8 mouse cellular contexts compared by ENCODE assay signal in genomic region chr5:30232271-30232971, GRCm38 (mm10). TPM values are rescaled to one million over a fixed set of nuclear protein-coding genes. Genes with fewer than 3 reads are reported as not detected.
DNase-seq lines count a peak whose midpoint lies in the region; ATAC-seq lines count a peak whose summit lies in the region.

Gene Selenoi, plus strand, starts transcription at chr5:30232581.

- peak; percentile 99 for DNase-seq in MEL-GATA-1-ER (ENCODE audit: extremely low read depth, low read depth)
- peak; percentile 100 for DNase-seq in cerebellum, adult 8-10 months
- peak; percentile 97 for DNase-seq in forelimb bud, embryonic 11.5 days (ENCODE audit: low read depth, low spot score)
- peak; percentile 94 for DNase-seq in layer of hippocampus, adult 9-10 months (ENCODE audit: low spot score)
- peak; percentile 90 for DNase-seq in ovary, postnatal 10 days (ENCODE audit: low spot score)
- peak; percentile 97 to 99 for DNase-seq in thymus, postnatal 10 days (ENCODE audit: low spot score in 2 of 2)

- ATAC-seq in hematopoietic stem cell, adult 5-6 weeks (replicated peaks in 1 of 2; ENCODE audit: insufficient read depth in 1 of 2, low FRiP score in 2 of 2, low TSS enrichment in 1 of 2, low read depth in 1 of 2, poor library complexity in 2 of 2, severe bottlenecking in 2 of 2) = peak; percentile 98 to 99
- ATAC-seq in lung, embryonic 16.5 days (ENCODE audit: low read depth) = peak; percentile 100

- peak within 1 kb of the TSS; percentile 86 for H3K9ac ChIP-seq in lung, embryonic 16.5 days (ENCODE audit: low read length)

- H3K9me3 ChIP-seq in lung, embryonic 16.5 days (ENCODE audit: control insufficient read depth, low read length) = no peaks in the 10 kb centered on the region

- H3K27ac ChIP-seq in lung, embryonic 16.5 days (ENCODE audit: low read length) = peak within 1 kb of the TSS; percentile 73

- H3K4me1 ChIP-seq in lung, embryonic 16.5 days (replicated peaks; ENCODE audit: control insufficient read depth, insufficient read depth, low read length) = peaks cover 21% of the 10 kb centered on the region

- WGBS in lung, embryonic 16.5 days = 5% methylated on average over 70 of the region's 71 CpGs

- peak within 1 kb of the TSS; percentile 89 for H3K4me2 ChIP-seq in lung, embryonic 16.5 days (ENCODE audit: low read depth, low read length)

- no peaks in the 10 kb centered on the region for H3K27me3 ChIP-seq in lung, embryonic 16.5 days (ENCODE audit: control insufficient read depth, insufficient read depth, low read depth, low read length)

- H3K36me3 ChIP-seq in lung, embryonic 16.5 days (ENCODE audit: control insufficient read depth, insufficient read depth, low read length) = no peaks in the 10 kb centered on the region

- peak within 1 kb of the TSS; percentile 85 for H3K4me3 ChIP-seq in lung, embryonic 16.5 days (ENCODE audit: low read length)

RNA-seq across cellular contexts. Expression of gene Selenoi, which starts in this region (rescaled TPM):
- total RNA-seq in hematopoietic stem cell, adult 5-6 weeks (2017) = 30.1 and 62.5 TPM in 2 replicates
- 15.1 and 19.4 TPM in 2 replicates for polyA plus RNA-seq in lung, embryonic 16.5 days (2015; fragmentation: Nextera tagmentation; extraction: Ambion mirVana)

Comparison
In these comparisons a context has a peak if more than half of its experiments do, and no peak if none do; other contexts are left out.
1. Peak in every context shown above with its lines: DNase-seq, ATAC-seq, H3K4me3 ChIP-seq and H3K27ac ChIP-seq.